Mouse (Mus musculus): ENCODE measurements at regions not wholly inside any gene's neighbourhood (a gene's known extent, or its start where the extent isn't known, plus 50 kb on each side); places are given as distances from the start of the nearest gene placed in this dataset.

DNA sequence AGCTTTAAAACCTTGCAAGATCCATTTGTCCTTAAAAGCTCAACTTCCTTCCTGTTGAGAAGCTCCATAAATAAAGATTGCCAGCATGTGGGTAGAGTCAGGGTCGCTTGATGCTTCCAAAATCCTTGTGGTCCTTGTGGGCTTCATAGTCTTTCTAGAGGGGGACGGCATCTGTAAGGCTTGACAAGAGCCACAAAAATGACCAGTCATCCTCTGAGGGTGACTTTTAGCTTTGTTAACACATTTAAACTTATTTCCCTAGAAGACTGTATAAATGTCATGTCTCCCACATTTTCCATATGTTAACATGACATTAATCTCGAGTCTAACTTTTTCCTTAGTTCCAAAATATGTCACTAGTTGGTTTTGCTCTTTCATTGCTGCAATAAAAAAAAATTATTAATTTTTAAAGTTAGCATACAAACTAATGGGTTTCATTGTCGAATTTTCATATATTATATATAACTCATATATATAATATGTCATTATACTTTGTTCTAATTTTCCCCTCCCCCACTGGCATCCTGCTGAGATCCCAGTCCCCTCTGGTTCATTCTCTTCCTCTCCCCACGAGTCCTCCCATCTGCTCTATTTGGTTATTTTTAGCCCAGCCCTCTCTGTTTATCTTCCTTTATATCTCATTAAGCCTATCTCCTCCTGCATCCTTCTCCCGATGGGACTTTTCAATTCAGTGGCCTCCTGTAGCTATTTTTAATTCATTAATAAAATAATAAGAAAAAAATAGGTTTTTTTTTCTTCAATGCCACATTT lies 199.3 kb upstream of the Cited2 start:
- TF ChIP-seq CTCF (IDR thresholded peaks at IDR 0.05; ENCODE audit: low read depth, low read length) (no peak), POLR2A (IDR thresholded peaks at IDR 0.05; ENCODE audit: extremely low read depth, insufficient read depth, low read length) (no peak)
